Mouse (Mus musculus) testis, adult 2 months (tissue): Measurements from ENCODE around the gene Akt2. TPM values are rescaled to one million over a fixed set of nuclear protein-coding genes. Genes with fewer than 3 reads are reported as not detected.

Experiments
- H3K27ac ChIP-seq: fragments of 200-500 bp; 2 replicates; pipeline ENCODE4 v1.5.1; 2012; ENCODE audit warnings: low read depth, low read length; ENCODE audit not compliant: control insufficient read depth, insufficient read depth
- H3K27me3 ChIP-seq: fragments of 200-500 bp; 2 replicates; pipeline ENCODE4 v1.6.1; 2012; ENCODE audit warnings: mild to moderate bottlenecking, low read length, moderate library complexity; ENCODE audit not compliant: control insufficient read depth, insufficient read depth
- H3K36me3 ChIP-seq: fragments of 200-500 bp; 2 replicates; pipeline ENCODE4 v1.6.1; 2012; ENCODE audit warnings: mild to moderate bottlenecking, low read length; ENCODE audit not compliant: control insufficient read depth, insufficient read depth
- H3K4me1 ChIP-seq: fragments of 200-500 bp; 2 replicates; pipeline ENCODE4 v1.6.1; 2012; ENCODE audit warnings: low read length; ENCODE audit not compliant: control insufficient read depth, insufficient read depth
- H3K4me3 ChIP-seq: fragments of 200-500 bp; 2 replicates; pipeline ENCODE4 v1.5.1; 2012; ENCODE audit warnings: low read depth, mild to moderate bottlenecking, low read length, moderate library complexity, mixed read lengths; ENCODE audit not compliant: control insufficient read depth
- CTCF ChIP-seq: fragments of 200-500 bp; IDR thresholded peaks from 2 replicates; pipeline ENCODE4 v1.5.1; 2012; ENCODE audit warnings: low read depth, mild to moderate bottlenecking, inconsistent platforms, low read length, moderate library complexity; ENCODE audit not compliant: control insufficient read depth, insufficient read depth, insufficient replicate concordance
- POLR2A ChIP-seq: fragments of 200-500 bp; IDR thresholded peaks from 2 replicates; pipeline ENCODE4 v1.6.1; 2012; ENCODE audit warnings: low read depth, mild to moderate bottlenecking, inconsistent platforms, low read length, moderate library complexity; ENCODE audit not compliant: control insufficient read depth
- polyA plus RNA-seq: library from polyadenylated mRNA; depleted of rRNA; stranded (reverse); fragments of >200 nt; gene quantifications from 2 replicates; pipeline ENCODE4 v1.2.3, GENCODE M21; 2012

The Akt2 gene
- polyA plus RNA-seq, 1 experiment, result 58.7 TPM

GRCm38 (mm10) chr7:27655545-27655944 lies 64.2 kb downstream of the Akt2 start:
- H3K27ac ChIP-seq, result no peak overlapping the region
- no peak overlapping the region for H3K4me3 ChIP-seq
- peaks cover 8% of the 10 kb centered on the region for H3K4me1 ChIP-seq
- H3K27me3 ChIP-seq, result no peaks in the 10 kb centered on the region
- TF ChIP-seq POLR2A, result no peak
- no peak for TF ChIP-seq CTCF
- H3K36me3 ChIP-seq, result no peaks in the 10 kb centered on the region; the same call in 1 of the 2 replicates

- TF ChIP-seq CTCF, result no peak
- TF ChIP-seq POLR2A, result no peak
- H3K27me3 ChIP-seq, result no peaks in the 10 kb centered on the region
Observed at GRCm38 (mm10) chr7:27656600-27656999, 65.2 kb downstream of the Akt2 start.

GRCm38 (mm10) chr7:27657824-27658395 lies 66.6 kb downstream of the Akt2 start:
- Histone ChIP-seq H3K36me3 (no peaks in the 10 kb centered on the region; the same call in 1 of the 2 replicates), H3K27ac (no peak overlapping the region), H3K27me3 (no peaks in the 10 kb centered on the region), H3K4me1 (peaks cover 8% of the 10 kb centered on the region), H3K4me3 (no peak overlapping the region)
- no peak for TF ChIP-seq POLR2A
- no peak for TF ChIP-seq CTCF

More at GRCm38 (mm10) chr7:27656600-27656999, 65.2 kb downstream of the Akt2 start:
- Histone ChIP-seq H3K4me3 (no peak overlapping the region), H3K4me1 (peaks cover 8% of the 10 kb centered on the region), H3K36me3 (no peaks in the 10 kb centered on the region; the same call in 1 of the 2 replicates), H3K27ac (no peak overlapping the region)

GRCm38 (mm10) chr7:27658712-27659663 lies 67.6 kb downstream of the Akt2 start:
- Histone ChIP-seq H3K36me3 (no peaks in the 10 kb centered on the region; the same call in 1 of the 2 replicates), H3K27ac (no peak overlapping the region), H3K4me1 (peaks cover 8% of the 10 kb centered on the region), H3K4me3 (no peak overlapping the region), H3K27me3 (no peaks in the 10 kb centered on the region)
- no peak for TF ChIP-seq POLR2A
- TF ChIP-seq CTCF, result no peak

GRCm38 (mm10) chr7:27662038-27662437 lies 70.7 kb downstream of the Akt2 start:
- Histone ChIP-seq H3K4me3 (no peak overlapping the region), H3K27ac (no peak overlapping the region), H3K27me3 (no peaks in the 10 kb centered on the region), H3K4me1 (peaks cover 8% of the 10 kb centered on the region), H3K36me3 (no peaks in the 10 kb centered on the region; the same call in 1 of the 2 replicates)
- TF ChIP-seq POLR2A (no peak), CTCF (no peak)

GRCm38 (mm10) chr7:27673064-27673574 lies 81.8 kb downstream of the Akt2 start:
- Histone ChIP-seq H3K27ac (no peak overlapping the region), H3K4me3 (peak overlapping the region; percentile 89), H3K36me3 (no peaks in the 10 kb centered on the region), H3K4me1 (peaks cover 10% of the 10 kb centered on the region), H3K27me3 (no peaks in the 10 kb centered on the region)
- no peak for TF ChIP-seq CTCF
- TF ChIP-seq POLR2A, result no peak

- Histone ChIP-seq H3K4me3 (peak overlapping the region; percentile 89), H3K4me1 (peaks cover 10% of the 10 kb centered on the region), H3K27ac (peak overlapping the region; percentile 23; the same call in 1 of the 2 replicates), H3K36me3 (no peaks in the 10 kb centered on the region), H3K27me3 (no peaks in the 10 kb centered on the region)
- TF ChIP-seq CTCF (no peak), POLR2A (no peak)
Observed at GRCm38 (mm10) chr7:27673575-27674131, 82.3 kb downstream of the Akt2 start.
